Mouse (Mus musculus) lung, embryonic 16.5 days (tissue): Measurements from ENCODE around the gene Nrxn3. TPM values are rescaled to one million over a fixed set of nuclear protein-coding genes. Genes with fewer than 3 reads are reported as not detected.

Experiments used
- ATAC-seq: fragments of 200-750 bp; cut with Nextera tagmentation; 2 replicates; pipeline ENCODE4 v1.8.0; 2017; ENCODE audit warnings: low read depth, mild to moderate bottlenecking, moderate library complexity
- H3K27ac ChIP-seq: fragments of 300-500 bp; sonication (generic); 2 replicates; pipeline ENCODE4 v1.5.1; 2014; ENCODE audit warnings: mild to moderate bottlenecking, control low read depth, low read length
- H3K27me3 ChIP-seq: fragments of 300-500 bp; sonication (generic); 2 replicates; pipeline ENCODE4 v1.6.1; 2014; ENCODE audit warnings: low read depth, low read length, mixed read lengths; ENCODE audit not compliant: control insufficient read depth, insufficient read depth
- H3K36me3 ChIP-seq: fragments of 300-500 bp; sonication (generic); 2 replicates; pipeline ENCODE4 v1.6.1; 2014; ENCODE audit warnings: low read length; ENCODE audit not compliant: control insufficient read depth, insufficient read depth
- H3K4me1 ChIP-seq: fragments of 300-500 bp; sonication (generic); replicated peaks from 2 replicates; pipeline ENCODE4 v1.6.1; 2014; ENCODE audit warnings: low read length, mixed read lengths; ENCODE audit not compliant: control insufficient read depth, insufficient read depth
- H3K4me2 ChIP-seq: fragments of 300-500 bp; sonication (generic); 2 replicates; pipeline ENCODE4 v1.6.1; 2014; ENCODE audit warnings: low read depth, low read length, control low read depth
- H3K4me3 ChIP-seq: fragments of 300-500 bp; sonication (generic); 2 replicates; pipeline ENCODE4 v1.5.1; 2014; ENCODE audit warnings: mild to moderate bottlenecking, low read length, control low read depth
- H3K9ac ChIP-seq: fragments of 300-500 bp; sonication (generic); 2 replicates; pipeline ENCODE4 v1.6.1; 2014; ENCODE audit warnings: low read length, control low read depth
- H3K9me3 ChIP-seq: fragments of 300-500 bp; sonication (generic); 2 replicates; pipeline ENCODE4 v1.6.1; 2016; ENCODE audit warnings: low read length; ENCODE audit not compliant: control insufficient read depth
- WGBS: fragments of 180-500 bp; shearing (Covaris S2); extraction: QIAGEN DNeasy Blood & Tissue Kit; methylation state at CpG from one replicate; pipeline ENCODE4 v1.1.7; 2014; 5-methylcytosine and 5-hydroxymethylcytosine counted together
- polyA plus RNA-seq: library from polyadenylated mRNA; unstranded; fragments of >200 nt; fragmentation: Nextera tagmentation; extraction: Ambion mirVana; gene quantifications from 2 replicates; pipeline ENCODE4 v1.2.1, GENCODE M21; 2015

Nrxn3 gene
- polyA plus RNA-seq, 1 experiment from 2014 or later = 3.1 TPM

GRCm38 (mm10) chr12:89918138-89918829 is 1195.6 kb downstream of the Nrxn3 start:
- H3K9me3 ChIP-seq = no peaks in the 10 kb centered on the region
- H3K27ac ChIP-seq = no peak overlapping the region
- no peaks in the 10 kb centered on the region for H3K27me3 ChIP-seq
- no peak overlapping the region for H3K4me2 ChIP-seq
- no peak overlapping the region for H3K4me3 ChIP-seq
- no peaks in the 10 kb centered on the region for H3K4me1 ChIP-seq
- ATAC-seq = no peak
- no peaks in the 10 kb centered on the region for H3K36me3 ChIP-seq
- H3K9ac ChIP-seq = no peak overlapping the region
- WGBS = 78% methylated on average over 8 of the region's 8 CpGs

- no peak for ATAC-seq
Observed at GRCm38 (mm10) chr12:89932338-89932737, 1209.7 kb downstream of the Nrxn3 start.

GRCm38 (mm10) chr12:89933630-89934029 is 1211.0 kb downstream of the Nrxn3 start:
- no peak for ATAC-seq

More at GRCm38 (mm10) chr12:89932338-89932737, 1209.7 kb downstream of the Nrxn3 start:
- no peak overlapping the region for H3K4me3 ChIP-seq
- no peak overlapping the region for H3K9ac ChIP-seq
- no peaks in the 10 kb centered on the region for H3K27me3 ChIP-seq
- H3K4me2 ChIP-seq = no peak overlapping the region
- no peaks in the 10 kb centered on the region for H3K36me3 ChIP-seq
- WGBS = 77% methylated on average over 1 of the region's 1 CpGs
- no peak overlapping the region for H3K27ac ChIP-seq
- no peaks in the 10 kb centered on the region for H3K4me1 ChIP-seq
- H3K9me3 ChIP-seq = no peaks in the 10 kb centered on the region

GRCm38 (mm10) chr12:89940746-89941145 is 1218.1 kb downstream of the Nrxn3 start:
- Histone ChIP-seq H3K27ac (no peak overlapping the region), H3K27me3 (no peaks in the 10 kb centered on the region), H3K4me1 (no peaks in the 10 kb centered on the region), H3K4me2 (no peak overlapping the region), H3K9me3 (no peaks in the 10 kb centered on the region), H3K9ac (no peak overlapping the region), H3K36me3 (no peaks in the 10 kb centered on the region), H3K4me3 (no peak overlapping the region)
- 75% methylated on average over 2 of the region's 2 CpGs for WGBS
- ATAC-seq = no peak

More at GRCm38 (mm10) chr12:89933630-89934029, 1211.0 kb downstream of the Nrxn3 start:
- no peak overlapping the region for H3K27ac ChIP-seq
- H3K9me3 ChIP-seq = no peaks in the 10 kb centered on the region
- whole genome bisulfite sequencing = 55% methylated on average over 5 of the region's 5 CpGs
- H3K27me3 ChIP-seq = no peaks in the 10 kb centered on the region
- H3K4me3 ChIP-seq = no peak overlapping the region
- H3K4me1 ChIP-seq = no peaks in the 10 kb centered on the region
- no peak overlapping the region for H3K4me2 ChIP-seq
- H3K9ac ChIP-seq = no peak overlapping the region
- H3K36me3 ChIP-seq = no peaks in the 10 kb centered on the region

GRCm38 (mm10) chr12:89945911-89946502 is 1223.3 kb downstream of the Nrxn3 start:
- H3K27me3 ChIP-seq = no peaks in the 10 kb centered on the region
- no peak overlapping the region for H3K27ac ChIP-seq
- 80% methylated on average over 2 of the region's 2 CpGs for WGBS
- ATAC-seq = no peak
- H3K36me3 ChIP-seq = no peaks in the 10 kb centered on the region
- no peak overlapping the region for H3K4me3 ChIP-seq
- no peaks in the 10 kb centered on the region for H3K4me1 ChIP-seq
- H3K4me2 ChIP-seq = no peak overlapping the region
- no peak overlapping the region for H3K9ac ChIP-seq
- no peaks in the 10 kb centered on the region for H3K9me3 ChIP-seq

GRCm38 (mm10) chr12:89946522-89946921 is 1223.8 kb downstream of the Nrxn3 start:
- Histone ChIP-seq H3K4me1 (no peaks in the 10 kb centered on the region), H3K36me3 (no peaks in the 10 kb centered on the region), H3K4me3 (no peak overlapping the region), H3K9me3 (no peaks in the 10 kb centered on the region), H3K4me2 (no peak overlapping the region), H3K27me3 (no peaks in the 10 kb centered on the region), H3K9ac (no peak overlapping the region), H3K27ac (no peak overlapping the region)
- 35% methylated on average over 5 of the region's 5 CpGs for WGBS
- ATAC-seq = no peak

- no peaks in the 10 kb centered on the region for H3K27me3 ChIP-seq
- no peaks in the 10 kb centered on the region for H3K36me3 ChIP-seq
- H3K9ac ChIP-seq = no peak overlapping the region
- H3K4me3 ChIP-seq = no peak overlapping the region
- no peak overlapping the region for H3K27ac ChIP-seq
- peak; percentile 51; the same call in 1 of the 2 replicates for ATAC-seq
- H3K4me1 ChIP-seq = no peaks in the 10 kb centered on the region
- no peak overlapping the region for H3K4me2 ChIP-seq
- no peaks in the 10 kb centered on the region for H3K9me3 ChIP-seq
Observed at GRCm38 (mm10) chr12:89953237-89953636, 1230.6 kb downstream of the Nrxn3 start.

- H3K27ac ChIP-seq = no peak overlapping the region
- H3K9ac ChIP-seq = no peak overlapping the region
Observed at GRCm38 (mm10) chr12:89953649-89954048, 1231.0 kb downstream of the Nrxn3 start.

GRCm38 (mm10) chr12:89954441-89955070 is 1231.9 kb downstream of the Nrxn3 start:
- no peaks in the 10 kb centered on the region for H3K9me3 ChIP-seq
- H3K4me2 ChIP-seq = no peak overlapping the region
- H3K4me1 ChIP-seq = no peaks in the 10 kb centered on the region
- ATAC-seq = no peak
- no peak overlapping the region for H3K27ac ChIP-seq
- H3K36me3 ChIP-seq = no peaks in the 10 kb centered on the region
- H3K27me3 ChIP-seq = no peaks in the 10 kb centered on the region
- H3K4me3 ChIP-seq = no peak overlapping the region
- 52% methylated on average over 5 of the region's 5 CpGs for WGBS
- H3K9ac ChIP-seq = no peak overlapping the region

More at GRCm38 (mm10) chr12:89953649-89954048, 1231.0 kb downstream of the Nrxn3 start:
- WGBS = 21% methylated on average over 3 of the region's 3 CpGs
- no peaks in the 10 kb centered on the region for H3K27me3 ChIP-seq
- H3K36me3 ChIP-seq = no peaks in the 10 kb centered on the region
- no peak overlapping the region for H3K4me2 ChIP-seq
- no peaks in the 10 kb centered on the region for H3K9me3 ChIP-seq
- H3K4me1 ChIP-seq = no peaks in the 10 kb centered on the region
- no peak overlapping the region for H3K4me3 ChIP-seq
- peak; percentile 49; the same call in 1 of the 2 replicates for ATAC-seq
